Mouse (Mus musculus): ENCODE results near the gene Usp7. TPM values are rescaled to one million over a fixed set of nuclear protein-coding genes. Genes with fewer than 3 reads are reported as not detected.

Usp7 gene
- 471 TPM for polyA plus RNA-seq (2014; fragmentation: Illumina TruSeq; extraction: RNeasy Lipid Tissue Mini Kit (QIAGEN cat#74804); ENCODE audit: low read depth, low replicate concordance)

DNA sequence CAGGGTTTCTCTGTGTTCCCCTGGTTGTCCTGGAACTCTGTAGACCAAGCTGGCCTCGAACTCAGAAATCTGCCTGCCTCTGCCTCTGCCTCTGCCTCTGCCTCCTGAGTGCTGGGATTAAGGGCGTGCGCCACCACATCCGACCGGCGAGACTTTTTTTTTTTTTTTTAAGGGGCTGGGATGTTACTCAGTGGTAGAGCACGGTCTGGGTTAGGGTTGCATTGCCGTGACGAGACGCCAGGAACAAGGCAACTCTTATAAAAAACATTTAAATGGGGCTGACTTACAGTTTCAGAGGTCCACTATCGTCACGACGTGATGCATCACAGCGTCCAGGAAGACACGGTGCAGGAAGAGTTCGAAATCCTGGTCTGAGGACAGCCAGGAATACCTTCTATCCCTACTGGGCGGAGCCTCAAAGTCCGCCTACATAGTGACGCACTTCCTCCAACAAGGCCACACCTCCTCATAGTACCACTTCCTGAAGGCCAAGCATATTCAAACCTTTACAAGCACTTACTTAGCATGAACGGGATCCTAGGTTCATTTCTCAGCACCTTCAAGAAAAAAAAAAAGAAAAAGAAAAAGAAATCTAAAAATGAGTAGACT lies at the start of gene Usp7:
Gene Usp7, minus strand, starts transcription at position 360 of the 609 bp plus-strand sequence.

DNA sequence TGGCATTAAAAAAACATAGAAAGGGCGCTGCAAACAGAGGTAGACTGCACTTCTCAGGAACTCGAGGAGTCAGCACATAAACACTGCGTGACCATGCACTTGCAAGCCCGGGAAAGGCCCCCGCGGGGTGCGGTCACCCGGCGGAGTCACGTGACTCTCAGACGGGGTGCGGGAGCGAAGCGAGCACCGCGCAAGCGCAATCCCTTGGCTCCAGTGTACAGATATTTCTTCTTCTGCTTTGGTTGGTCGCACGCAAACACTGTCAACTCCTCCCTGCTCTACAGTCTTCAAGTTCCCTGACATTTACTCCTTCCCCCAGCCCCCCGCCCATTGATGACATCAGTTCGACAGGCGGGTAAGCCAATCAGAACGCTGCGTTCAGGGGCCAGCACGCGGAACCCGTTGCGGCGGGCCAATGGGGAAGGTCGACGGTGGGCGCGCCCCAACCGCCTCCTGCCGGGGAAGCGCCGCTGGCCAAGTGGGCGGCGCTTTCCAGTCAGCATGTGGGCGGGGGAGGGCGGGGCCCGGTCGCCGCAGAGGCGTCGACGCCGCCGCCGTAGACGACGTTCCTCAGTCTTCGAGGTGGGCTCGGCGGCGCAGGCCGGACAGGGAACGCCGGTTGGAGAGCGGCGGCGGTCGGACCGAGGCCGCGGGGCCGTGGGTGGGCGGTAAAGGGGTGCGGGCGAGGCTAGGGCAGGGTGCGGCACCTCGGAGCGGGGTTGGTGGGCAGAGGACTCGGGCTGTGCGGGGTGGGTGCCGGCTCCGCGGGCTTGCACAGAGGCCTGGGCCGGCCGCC lies 37.7 kb upstream of the Usp7 start, which contains the start of gene 1810013L24Rik:
Gene 1810013L24Rik, plus strand, starts transcription at position 537 of the 796 bp plus-strand sequence.

DNA sequence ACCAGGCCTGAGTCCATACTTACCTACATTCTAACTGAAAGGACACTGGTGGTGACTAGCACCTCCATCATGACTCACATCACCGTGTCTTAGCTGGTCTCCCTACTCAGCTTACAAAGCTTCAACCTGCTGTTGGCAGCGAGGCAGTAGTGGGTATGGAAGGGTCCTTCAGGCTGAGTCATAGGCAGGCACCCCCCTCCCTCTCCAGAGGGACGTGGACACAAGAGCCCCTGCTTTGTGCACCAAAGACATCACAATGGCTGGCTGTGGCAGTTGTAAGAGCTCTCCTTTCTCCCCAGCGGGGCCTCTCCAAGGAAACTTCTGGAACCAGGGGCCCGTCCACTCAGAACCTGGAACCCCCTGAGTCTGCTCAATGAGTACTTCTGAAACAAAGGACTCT lies 111.6 kb downstream of the Usp7 start, which contains the start of gene Gm5767:
Gene Gm5767, plus strand, starts transcription at position 301 of the 400 bp plus-strand sequence.

DNA sequence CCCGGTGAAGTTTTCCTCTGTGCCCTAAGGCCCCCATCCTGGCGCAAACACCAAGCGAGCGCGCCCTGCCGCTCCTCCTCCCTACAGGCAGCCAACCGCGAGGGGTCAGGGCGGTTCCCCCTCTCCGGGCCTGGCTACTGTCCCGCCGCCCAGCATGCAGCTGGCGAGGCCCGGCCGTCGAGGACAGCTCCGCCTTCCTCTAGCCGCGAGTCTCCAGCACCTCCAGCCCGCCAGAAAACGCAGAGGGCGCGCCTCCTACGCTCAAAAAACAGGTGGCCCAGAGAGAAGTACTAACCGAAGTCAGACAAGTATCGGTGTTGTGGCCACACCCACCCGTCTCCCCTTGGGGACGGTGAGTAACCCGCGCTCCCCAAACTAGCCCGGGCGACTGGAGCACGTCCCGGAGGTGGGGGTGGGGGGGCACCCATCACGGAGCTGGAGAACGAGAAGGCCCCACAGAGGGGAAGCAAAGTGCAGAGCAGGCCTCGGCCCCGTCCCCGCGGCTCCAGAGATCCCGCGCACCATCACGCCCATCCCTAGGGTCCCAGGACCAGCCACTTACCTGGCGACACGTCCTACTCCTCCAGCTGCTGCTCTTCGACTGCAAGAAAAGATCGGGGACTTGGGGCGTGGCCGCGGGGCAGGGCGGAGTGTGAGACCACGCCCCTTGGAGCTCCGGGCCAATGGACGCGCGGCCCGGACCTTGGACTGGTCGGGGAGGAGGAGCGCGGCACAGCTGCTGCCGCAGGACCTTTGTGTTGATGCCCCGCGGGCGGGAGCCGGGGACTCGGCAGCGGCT lies 120.4 kb downstream of the Usp7 start, which contains the start of gene Carhsp1:
Gene Carhsp1, minus strand, starts transcription at position 605 of the 799 bp plus-strand sequence.

Other genes with a start within 250 kb of the Usp7 start
- gene Pmm2, start 154.6 kb downstream of the Usp7 start, polyA plus RNA-seq (2014; fragmentation: Illumina TruSeq; extraction: RNeasy Lipid Tissue Mini Kit (QIAGEN cat#74804); ENCODE audit: low read depth, low replicate concordance), result 124 TPM
- 6.8 TPM for gene Tmem186, start 154.6 kb downstream of the Usp7 start, polyA plus RNA-seq (2014; fragmentation: Illumina TruSeq; extraction: RNeasy Lipid Tissue Mini Kit (QIAGEN cat#74804); ENCODE audit: low read depth, low replicate concordance)
- 8.9 TPM for gene Carhsp1, start 120.2 kb downstream of the Usp7 start, polyA plus RNA-seq (2014; fragmentation: Illumina TruSeq; extraction: RNeasy Lipid Tissue Mini Kit (QIAGEN cat#74804); ENCODE audit: low read depth, low replicate concordance)
- 21.5 TPM for gene Gm5767, start 111.5 kb downstream of the Usp7 start, polyA plus RNA-seq (2014; fragmentation: Illumina TruSeq; extraction: RNeasy Lipid Tissue Mini Kit (QIAGEN cat#74804); ENCODE audit: low read depth, low replicate concordance)
- 187 TPM for gene 1810013L24Rik, start 37.8 kb upstream of the Usp7 start, polyA plus RNA-seq (2014; fragmentation: Illumina TruSeq; extraction: RNeasy Lipid Tissue Mini Kit (QIAGEN cat#74804); ENCODE audit: low read depth, low replicate concordance)

All from testis, adult 10 weeks (tissue).